Mouse (Mus musculus): ENCODE results near the gene Fcho1. TPM values are rescaled to one million over a fixed set of nuclear protein-coding genes. Genes with fewer than 3 reads are reported as not detected.

The Fcho1 gene
- polyA plus RNA-seq (2017; shearing (Covaris generic)) = 100 to 1,000 TPM; 173 to 255 TPM

DNA sequence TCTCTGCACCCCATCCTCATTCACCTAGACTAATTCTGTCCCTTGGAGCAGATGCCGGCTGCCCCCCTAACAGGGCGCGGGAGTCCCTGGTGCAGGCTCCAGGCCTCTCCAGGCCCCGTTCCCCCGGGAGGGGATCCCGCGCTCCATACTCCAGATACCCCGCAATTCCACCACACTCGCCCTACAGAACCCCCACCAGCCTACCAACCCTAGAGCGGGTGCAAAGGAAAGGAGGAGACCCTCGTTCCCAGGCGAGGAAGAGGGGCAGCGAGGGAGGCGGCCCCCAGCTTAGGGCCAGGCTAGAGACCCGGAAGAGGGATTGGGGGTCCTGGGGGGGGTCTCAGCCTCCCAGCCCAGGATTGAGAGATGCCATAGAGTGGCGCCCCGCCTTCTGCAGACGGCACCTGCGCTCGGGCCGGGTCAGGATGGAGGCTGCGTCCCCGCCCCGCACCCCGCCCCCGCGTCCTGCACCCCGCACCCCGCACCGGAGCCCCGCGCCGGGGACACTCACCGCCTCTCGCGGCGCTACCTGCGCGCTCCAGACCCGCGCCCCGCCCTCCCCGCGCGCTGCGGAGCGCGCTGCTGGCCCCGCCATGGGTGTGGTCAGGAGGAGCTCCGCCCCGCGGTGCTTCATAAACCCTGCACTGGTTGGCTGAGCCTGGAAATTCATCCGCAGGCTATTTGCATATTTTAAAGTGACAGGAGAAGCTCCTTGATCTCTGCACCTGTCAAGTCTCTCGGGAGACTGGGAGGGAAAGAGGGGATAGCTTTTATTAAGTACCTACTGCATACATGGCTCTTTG is at the start of gene Fcho1:
Gene Fcho1, minus strand, starts transcription at position 595 of the 803 bp plus-strand sequence.

GRCm38 (mm10) chr8:71701414-71702086 is 24.0 kb downstream of the Fcho1 start, which contains the start of gene B3gnt3:
Gene B3gnt3, minus strand, starts transcription at chr8:71701789.

DNA sequence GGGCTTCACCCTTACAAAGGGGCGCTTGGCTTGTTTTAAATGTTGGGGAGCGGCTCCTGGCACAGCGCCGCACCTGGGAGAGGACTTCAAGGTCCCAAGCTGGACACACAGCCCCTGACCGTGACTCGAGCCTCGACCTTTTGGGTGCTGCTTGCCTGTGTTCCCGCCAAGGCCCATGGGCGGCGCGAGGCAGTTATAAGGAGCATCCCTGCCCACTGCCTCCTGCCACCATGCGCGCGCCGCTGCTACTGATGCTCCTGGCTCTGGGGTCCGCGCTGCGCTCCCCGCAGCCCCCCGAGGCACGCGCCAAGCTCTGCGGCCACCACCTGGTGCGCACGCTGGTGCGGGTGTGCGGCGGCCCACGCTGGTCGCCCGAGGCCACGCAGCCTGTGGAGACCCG is 36.5 kb downstream of the Fcho1 start, which contains the start of gene Insl3:
Gene Insl3, plus strand, starts transcription at position 187 of the 400 bp plus-strand sequence.

DNA sequence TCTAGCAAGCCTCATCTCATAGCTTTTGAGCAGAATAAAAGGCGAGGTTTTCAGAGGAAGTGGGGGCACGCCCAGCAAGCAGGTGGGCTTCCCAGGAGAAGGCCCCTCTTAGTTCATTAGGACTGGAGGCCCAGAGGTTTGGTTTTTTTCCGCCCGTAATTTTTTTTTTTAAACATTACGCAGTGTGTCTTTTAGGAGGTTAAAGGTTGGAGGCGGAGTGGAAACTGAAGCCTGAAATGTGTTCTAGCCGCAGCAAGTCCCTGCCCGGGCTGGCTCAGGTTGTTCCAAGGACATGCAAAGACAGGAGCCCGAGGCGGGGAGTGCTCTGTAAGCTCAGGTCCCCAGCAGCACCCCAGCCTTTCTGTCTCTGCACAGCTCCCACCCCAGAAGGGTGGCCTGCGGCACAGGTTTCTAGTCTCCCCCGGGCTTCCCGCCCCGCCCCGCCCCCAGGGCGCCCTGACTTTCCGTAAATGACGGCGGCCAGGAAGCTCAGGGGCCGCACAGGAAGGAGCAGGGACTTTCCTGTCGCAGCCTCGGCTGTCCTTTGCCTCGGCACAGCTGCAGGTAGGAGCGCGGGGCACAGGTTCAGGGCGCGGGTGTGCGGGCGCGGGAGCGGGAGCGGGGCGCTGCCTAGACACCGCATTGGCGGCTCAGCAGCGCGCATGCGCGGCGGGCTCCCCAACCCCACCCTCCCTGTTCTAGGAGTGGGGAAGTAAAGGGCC is 49.3 kb downstream of the Fcho1 start, which contains the start of gene Jak3:
Gene Jak3, plus strand, starts transcription at position 277 of the 722 bp plus-strand sequence.

DNA sequence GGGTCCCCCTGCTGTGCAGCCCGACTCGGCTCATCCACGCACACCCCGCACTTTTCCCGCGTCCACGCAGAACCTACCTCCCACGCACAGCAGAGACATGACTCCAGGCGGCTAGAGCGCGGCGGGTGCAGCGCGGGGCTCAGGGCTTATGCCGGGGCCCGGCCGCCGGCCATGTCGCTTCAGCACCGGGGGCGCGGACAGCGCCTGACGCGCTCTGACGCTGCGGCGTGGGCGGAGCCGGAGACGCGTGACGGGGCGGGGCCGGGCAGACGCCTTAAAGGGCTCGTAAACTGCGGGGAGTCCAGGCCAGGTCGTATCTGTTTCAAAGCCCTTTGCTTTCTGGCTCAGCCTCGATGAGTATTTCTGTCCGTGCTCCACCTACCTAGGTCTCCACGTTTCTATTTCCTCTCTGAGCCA is 54.0 kb downstream of the Fcho1 start, which contains the start of gene Unc13a:
Gene Unc13a, minus strand, starts transcription at position 209 of the 417 bp plus-strand sequence.

Other genes starting within 250 kb of the Fcho1 start
- gene Ano8, start 239.8 kb downstream of the Fcho1 start, polyA plus RNA-seq (2017; shearing (Covaris generic)) = 10 to 100 TPM in 1 of 2 experiments, 1 to 10 TPM in 1; 8.5 to 17.4 TPM
- gene Gtpbp3, start 237.6 kb downstream of the Fcho1 start, polyA plus RNA-seq (2017; shearing (Covaris generic)) = 1 to 10 TPM; 4.2 to 7.7 TPM
- under 1 TPM in 1 of 2 experiments, not detected in 1; 0.13 TPM for gene Plvap, start 214.0 kb downstream of the Fcho1 start, polyA plus RNA-seq (2017; shearing (Covaris generic))
- under 1 TPM in 1 of 2 experiments, not detected in 1; 0.41 TPM for gene Ccdc194, start 200.0 kb downstream of the Fcho1 start, polyA plus RNA-seq (2017; shearing (Covaris generic))
- 100 to 1,000 TPM; 103 to 118 TPM for gene Bst2, start 188.3 kb downstream of the Fcho1 start, polyA plus RNA-seq (2017; shearing (Covaris generic))
- gene Mvb12a, start 182.8 kb downstream of the Fcho1 start, polyA plus RNA-seq (2017; shearing (Covaris generic)) = 100 to 1,000 TPM; 113 to 137 TPM
- gene Tmem221, start 166.8 kb downstream of the Fcho1 start, polyA plus RNA-seq (2017; shearing (Covaris generic)) = 1 to 10 TPM; 6.3 to 7.8 TPM
- gene Nxnl1, start 159.1 kb downstream of the Fcho1 start, polyA plus RNA-seq (2017; shearing (Covaris generic)) = under 1 TPM; 0.88 to 0.99 TPM
- gene Slc27a1, start 156.8 kb downstream of the Fcho1 start, polyA plus RNA-seq (2017; shearing (Covaris generic)) = 1 to 10 TPM; 6.0 to 6.9 TPM
- gene Pgls, start 133.5 kb downstream of the Fcho1 start, polyA plus RNA-seq (2017; shearing (Covaris generic)) = 100 to 1,000 TPM; 120 to 124 TPM
- 10 to 100 TPM in 1 of 2 experiments, 1 to 10 TPM in 1; 8.8 to 20.0 TPM for gene Fam129c, start 128.1 kb downstream of the Fcho1 start, polyA plus RNA-seq (2017; shearing (Covaris generic))
- 10 to 100 TPM; 24.8 to 32.1 TPM for gene Colgalt1, start 114.7 kb downstream of the Fcho1 start, polyA plus RNA-seq (2017; shearing (Covaris generic))
- 1 to 10 TPM; 1.1 to 1.3 TPM for gene Unc13a, start 54.0 kb downstream of the Fcho1 start, polyA plus RNA-seq (2017; shearing (Covaris generic))
- 100 to 1,000 TPM; 105 to 188 TPM for gene Jak3, start 49.4 kb downstream of the Fcho1 start, polyA plus RNA-seq (2017; shearing (Covaris generic))
- gene Insl3, start 36.5 kb downstream of the Fcho1 start, polyA plus RNA-seq (2017; shearing (Covaris generic)) = 10 to 100 TPM; 53.6 to 59.0 TPM
- gene B3gnt3, start 23.9 kb downstream of the Fcho1 start, polyA plus RNA-seq (2017; shearing (Covaris generic)) = 1 to 10 TPM; 4.3 to 5.4 TPM
- 10 to 100 TPM in 1 of 2 experiments, 1 to 10 TPM in 1; 7.2 to 10.5 TPM for gene Zfp709, start 156.3 kb upstream of the Fcho1 start, polyA plus RNA-seq (2017; shearing (Covaris generic))
- gene Zfp882, start 182.9 kb upstream of the Fcho1 start, polyA plus RNA-seq (2017; shearing (Covaris generic)) = 1 to 10 TPM; 4.1 to 6.3 TPM
- 10 to 100 TPM; 14.0 to 16.7 TPM for gene Zfp617, start 182.9 kb upstream of the Fcho1 start, polyA plus RNA-seq (2017; shearing (Covaris generic))
- 10 to 100 TPM; 21.4 to 26.6 TPM for gene Zfp961, start 225.3 kb upstream of the Fcho1 start, polyA plus RNA-seq (2017; shearing (Covaris generic))